Mouse (Mus musculus) olfactory bulb, adult 2 months (tissue): Measurements from ENCODE around the gene Hspg2.

ENCODE experiments used
- CTCF ChIP-seq: fragments of 200-500 bp; IDR thresholded peaks from 2 replicates; pipeline ENCODE4 v1.5.1; 2012; ENCODE audit warnings: low read depth, mild to moderate bottlenecking, low read length, moderate library complexity; ENCODE audit not compliant: insufficient read depth
- POLR2A ChIP-seq: fragments of 200-500 bp; IDR thresholded peaks from 2 replicates; pipeline ENCODE4 v1.6.1; 2012; ENCODE audit warnings: mild to moderate bottlenecking, low read depth, low read length, moderate library complexity; ENCODE audit not compliant: insufficient read depth

DNA sequence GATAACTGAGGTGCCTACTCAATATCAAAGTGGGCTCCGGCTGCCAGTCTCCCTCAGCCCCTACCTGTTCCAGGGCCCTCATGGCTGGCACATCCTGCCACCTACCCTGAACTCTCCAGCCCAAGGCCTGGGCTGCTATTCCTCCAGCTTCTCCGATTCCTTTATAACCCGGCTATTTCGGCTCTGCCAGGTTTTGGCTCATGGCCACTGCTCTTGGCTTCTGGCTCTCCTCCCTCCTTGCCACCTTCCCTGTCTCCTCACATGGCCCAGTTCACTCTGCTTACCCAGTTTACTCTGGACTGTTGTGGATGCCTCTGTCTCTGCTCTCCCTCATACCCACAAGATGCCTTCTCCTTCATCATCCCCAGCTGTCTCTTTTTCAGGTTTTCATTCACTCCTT, 122.4 kb downstream of the Hspg2 start:
- TF ChIP-seq CTCF, result no peak
- no peak for TF ChIP-seq POLR2A
